Mouse (Mus musculus): ENCODE measurements around the gene Vps13d. TPM values are rescaled to one million over a fixed set of nuclear protein-coding genes. Genes with fewer than 3 reads are reported as not detected.

The Vps13d gene
- polyA plus RNA-seq, 1 experiment from 2014 or later, result 8.8 TPM

DNA sequence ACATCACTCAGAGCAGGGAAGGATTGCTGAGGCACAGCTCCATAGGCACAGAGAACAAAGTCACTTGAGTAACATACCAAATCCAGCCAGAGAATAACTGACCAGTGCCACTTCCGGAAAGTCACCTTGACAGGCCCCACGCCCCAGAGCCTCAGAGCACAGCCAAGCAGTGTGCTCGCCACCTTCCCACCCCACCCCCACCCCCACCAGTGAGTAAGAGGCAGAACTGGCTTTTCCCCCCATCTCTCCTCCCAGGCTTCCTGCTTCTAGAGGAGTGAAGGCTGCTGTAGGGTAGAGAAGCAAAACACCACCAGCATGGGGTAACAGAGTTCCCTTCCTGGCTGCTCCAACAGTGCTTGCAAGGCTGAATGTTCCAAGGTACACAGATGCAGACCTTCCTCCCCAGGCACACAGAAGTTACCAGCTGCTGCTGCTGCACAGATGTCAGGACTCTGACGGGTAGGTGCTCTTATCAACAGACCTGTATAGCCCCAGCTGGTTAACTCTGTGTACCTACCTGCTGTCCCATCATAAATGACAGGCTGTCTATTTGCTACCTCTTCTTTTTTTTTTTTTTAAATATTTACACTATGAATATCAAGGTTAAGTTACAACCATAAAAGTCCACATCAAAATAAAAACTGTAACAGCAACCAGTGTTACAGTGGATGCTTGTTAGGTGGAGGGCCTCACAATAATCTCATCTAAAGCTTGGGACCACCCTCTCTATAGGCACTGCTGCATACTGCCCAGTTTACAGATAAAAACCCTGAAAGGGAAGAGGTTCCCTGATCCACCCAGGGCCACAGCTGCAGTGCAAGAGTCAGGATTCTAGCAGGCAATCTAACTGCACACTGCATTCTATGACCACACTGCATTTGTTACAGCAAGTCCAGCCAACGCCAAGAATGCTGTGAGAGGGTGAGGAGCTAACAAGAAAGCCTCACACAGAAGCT, 47.5 kb downstream of the Vps13d start:
- 73% methylated on average over 5 of the region's 5 CpGs for WGBS
- no peak overlapping the region for H3K27ac ChIP-seq (replicated peaks)
- H3K4me1 ChIP-seq, result no peaks in the 10 kb centered on the region
- H3K4me3 ChIP-seq (replicated peaks), result no peak overlapping the region
- H3K36me3 ChIP-seq, result peaks cover 63% of the 10 kb centered on the region
- no peak overlapping the region for H3K4me2 ChIP-seq (replicated peaks)
- H3K9me3 ChIP-seq (replicated peaks), result no peaks in the 10 kb centered on the region
- no peak for ATAC-seq (ENCODE audit: insufficient number of reproducible peaks, low FRiP score, low TSS enrichment, low read depth)
- H3K9ac ChIP-seq, result no peak overlapping the region
- no peaks in the 10 kb centered on the region for H3K27me3 ChIP-seq

DNA sequence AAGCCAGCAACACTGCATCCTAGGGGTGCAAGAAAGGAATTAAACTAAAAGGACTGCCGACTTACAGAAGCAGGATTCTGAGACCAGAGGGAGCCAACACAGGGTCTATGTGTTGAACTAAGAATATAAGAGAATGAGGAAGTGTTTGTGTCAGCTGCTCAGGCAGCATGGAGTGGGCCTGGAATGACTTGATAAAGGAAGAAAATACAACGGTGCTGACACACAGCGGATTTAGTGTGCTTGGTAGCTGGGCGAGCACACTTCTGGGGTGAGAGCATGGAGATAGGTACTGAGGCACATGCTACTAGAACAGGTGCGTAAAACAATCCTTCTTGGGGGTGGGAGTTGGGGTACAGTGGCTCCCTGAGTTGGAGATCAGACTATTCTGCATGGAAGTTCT, 51.3 kb downstream of the Vps13d start:
- no peak for ATAC-seq (ENCODE audit: insufficient number of reproducible peaks, low FRiP score, low TSS enrichment, low read depth)
- Histone ChIP-seq H3K27ac (replicated peaks) (no peak overlapping the region), H3K9ac (no peak overlapping the region), H3K9me3 (replicated peaks) (no peaks in the 10 kb centered on the region), H3K4me2 (replicated peaks) (no peak overlapping the region), H3K4me3 (replicated peaks) (no peak overlapping the region), H3K27me3 (no peaks in the 10 kb centered on the region), H3K4me1 (no peaks in the 10 kb centered on the region), H3K36me3 (peaks cover 83% of the 10 kb centered on the region)
- WGBS, result 90% methylated on average over 5 of the region's 5 CpGs

DNA sequence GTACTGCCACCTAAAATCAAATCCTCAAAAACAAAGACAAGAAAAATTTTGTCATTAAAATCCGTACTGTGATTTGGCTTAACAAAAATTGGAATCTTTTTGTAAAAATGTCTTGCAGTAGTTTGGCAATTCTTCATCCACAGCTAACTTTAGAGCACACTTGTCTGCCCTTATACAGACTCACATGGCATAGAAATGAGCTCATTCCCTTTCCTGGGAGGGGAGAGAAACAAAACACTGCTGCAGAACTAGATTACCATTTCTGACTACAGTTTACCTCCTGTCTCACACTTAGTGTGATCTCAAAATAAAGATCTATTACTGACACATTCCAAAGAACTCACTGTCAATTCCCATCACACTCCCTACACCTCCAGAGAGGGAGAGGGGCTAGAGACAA, 58.1 kb downstream of the Vps13d start:
- Histone ChIP-seq H3K36me3 (peaks cover 77% of the 10 kb centered on the region), H3K4me2 (replicated peaks) (no peak overlapping the region), H3K9me3 (replicated peaks) (no peaks in the 10 kb centered on the region), H3K27me3 (no peaks in the 10 kb centered on the region), H3K4me3 (replicated peaks) (no peak overlapping the region), H3K4me1 (no peaks in the 10 kb centered on the region), H3K9ac (no peak overlapping the region), H3K27ac (replicated peaks) (no peak overlapping the region)
- 71% methylated on average over 1 of the region's 1 CpGs for WGBS
- ATAC-seq (ENCODE audit: insufficient number of reproducible peaks, low FRiP score, low TSS enrichment, low read depth), result no peak

DNA sequence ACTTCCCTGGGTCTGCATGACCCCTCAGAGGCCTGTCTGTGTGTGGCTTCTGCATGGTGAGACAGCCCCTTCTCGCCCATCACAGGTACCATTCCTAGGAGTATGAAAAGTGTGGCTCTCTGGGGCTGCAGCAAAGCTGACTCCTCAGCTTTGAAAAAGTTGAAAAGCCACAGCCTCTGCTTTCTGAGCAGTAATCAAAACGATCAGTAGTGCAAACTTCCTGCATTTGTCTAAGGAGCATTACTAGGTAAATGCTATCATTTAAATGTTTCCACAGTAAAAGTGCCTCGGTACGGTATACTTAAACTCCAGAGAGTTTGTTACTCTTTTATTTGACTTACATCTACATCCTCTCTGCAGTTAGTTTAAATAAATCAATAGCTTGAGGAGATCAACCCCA, 59.3 kb downstream of the Vps13d start:
- WGBS, result 81% methylated on average over 4 of the region's 4 CpGs
- Histone ChIP-seq H3K9ac (no peak overlapping the region), H3K4me3 (replicated peaks) (no peak overlapping the region), H3K27ac (replicated peaks) (no peak overlapping the region), H3K36me3 (peaks cover 74% of the 10 kb centered on the region), H3K9me3 (replicated peaks) (no peaks in the 10 kb centered on the region), H3K4me1 (no peaks in the 10 kb centered on the region), H3K27me3 (no peaks in the 10 kb centered on the region), H3K4me2 (replicated peaks) (no peak overlapping the region)
- no peak for ATAC-seq (ENCODE audit: insufficient number of reproducible peaks, low FRiP score, low TSS enrichment, low read depth)

DNA sequence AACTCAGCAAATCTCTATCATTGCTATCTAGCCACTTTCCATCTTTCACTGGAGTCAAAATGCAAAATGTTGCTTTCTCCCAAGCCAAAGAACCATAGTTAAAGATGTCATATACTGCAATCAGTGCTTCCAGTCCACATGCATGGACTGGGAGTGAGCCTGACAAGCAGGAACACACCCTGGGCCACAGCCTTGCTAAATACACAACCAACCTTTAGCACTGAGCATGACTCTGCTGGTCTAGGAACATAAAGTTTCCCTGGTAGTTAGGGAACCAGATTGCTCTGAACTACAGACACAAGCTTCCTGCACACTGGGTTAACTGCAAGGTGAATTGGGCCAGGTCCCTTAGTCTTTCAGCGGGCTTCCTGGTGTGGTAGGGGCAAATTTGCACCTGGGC, 64.0 kb downstream of the Vps13d start:
- Histone ChIP-seq H3K9ac (no peak overlapping the region), H3K4me1 (peaks cover 10% of the 10 kb centered on the region), H3K4me2 (replicated peaks) (no peak overlapping the region), H3K9me3 (replicated peaks) (no peaks in the 10 kb centered on the region), H3K4me3 (replicated peaks) (no peak overlapping the region), H3K27ac (replicated peaks) (no peak overlapping the region; the same call in 1 of the 2 replicates), H3K27me3 (no peaks in the 10 kb centered on the region), H3K36me3 (peaks cover 69% of the 10 kb centered on the region)
- 88% methylated on average over 1 of the region's 1 CpGs for WGBS
- no peak for ATAC-seq (ENCODE audit: insufficient number of reproducible peaks, low FRiP score, low TSS enrichment, low read depth)

DNA sequence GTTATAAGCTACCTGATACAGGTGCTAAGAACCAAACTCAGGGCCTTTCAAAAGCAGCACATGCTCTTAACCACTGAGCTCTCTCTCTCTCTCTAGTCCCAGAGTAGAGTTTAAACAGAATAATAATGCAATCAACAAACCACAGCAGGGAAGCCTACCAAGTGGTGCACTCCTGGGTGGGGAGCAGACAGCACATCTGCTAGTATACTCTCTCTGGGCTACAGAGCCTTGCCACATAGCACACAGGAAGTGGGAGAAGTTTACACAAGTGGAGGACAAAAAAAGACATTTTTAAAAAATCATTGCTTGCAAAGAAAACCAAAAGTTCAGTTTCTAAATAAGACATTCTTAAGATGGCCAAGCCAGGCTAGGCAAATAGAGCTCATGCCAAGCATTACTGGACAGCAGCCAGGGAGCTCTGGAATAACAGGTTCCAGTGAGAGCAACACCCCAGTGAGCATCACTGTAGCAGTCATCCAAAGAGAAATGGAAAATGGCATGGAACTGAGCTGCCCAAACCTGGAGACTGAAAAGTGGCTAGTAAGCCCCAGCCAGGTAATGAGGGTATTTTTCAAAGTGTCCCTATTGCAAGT, 64.8 kb downstream of the Vps13d start:
- H3K36me3 ChIP-seq, result peaks cover 63% of the 10 kb centered on the region
- H3K4me1 ChIP-seq, result peaks cover 10% of the 10 kb centered on the region
- no peak overlapping the region for H3K4me2 ChIP-seq (replicated peaks)
- no peaks in the 10 kb centered on the region for H3K9me3 ChIP-seq (replicated peaks)
- H3K27me3 ChIP-seq, result no peaks in the 10 kb centered on the region
- no peak overlapping the region for H3K9ac ChIP-seq
- ATAC-seq (ENCODE audit: insufficient number of reproducible peaks, low FRiP score, low TSS enrichment, low read depth), result peak; percentile 54; the same call in 1 of the 2 replicates
- H3K4me3 ChIP-seq (replicated peaks), result no peak overlapping the region
- H3K27ac ChIP-seq (replicated peaks), result peak overlapping the region; percentile 3; the same call in 1 of the 2 replicates

DNA sequence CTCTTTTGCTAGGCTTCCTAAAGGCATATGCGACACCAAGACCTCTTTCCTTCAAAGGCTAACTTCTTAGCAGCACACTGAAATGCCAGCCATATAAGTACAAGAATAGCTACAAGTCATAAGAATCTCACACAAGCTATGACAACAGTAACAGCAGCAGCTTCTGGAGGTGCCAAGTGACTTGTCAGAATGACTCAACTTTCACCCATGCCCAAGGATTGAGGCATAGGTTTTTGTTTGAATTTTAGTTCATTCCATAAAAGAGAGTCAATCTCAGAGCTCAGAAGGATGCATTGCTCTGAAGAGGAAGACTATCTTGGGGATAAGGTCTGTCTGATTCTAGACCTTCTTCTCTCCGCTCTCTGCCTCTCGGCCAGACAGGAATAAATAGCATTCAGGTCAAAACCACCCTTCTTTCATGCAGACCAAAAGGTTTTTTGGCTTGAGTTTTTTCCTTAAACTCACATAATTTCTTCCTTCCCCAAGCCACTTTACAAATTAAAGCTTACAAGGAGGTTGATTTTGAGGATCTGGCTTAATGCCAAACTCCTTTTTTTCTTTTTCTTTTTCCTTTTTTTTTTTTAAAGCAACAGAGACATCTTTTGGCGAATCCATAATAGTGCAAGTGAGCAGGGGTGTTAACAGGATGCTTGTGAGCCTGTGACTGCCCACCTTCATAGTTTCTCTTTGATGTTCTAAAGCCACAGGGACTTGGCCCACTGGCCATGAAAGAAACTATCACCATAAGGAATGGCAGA, 69.2 kb downstream of the Vps13d start:
- H3K4me1 ChIP-seq, result peaks cover 10% of the 10 kb centered on the region
- peaks cover 54% of the 10 kb centered on the region for H3K36me3 ChIP-seq
- H3K4me3 ChIP-seq (replicated peaks), result no peak overlapping the region
- no peak for ATAC-seq (ENCODE audit: insufficient number of reproducible peaks, low FRiP score, low TSS enrichment, low read depth)
- no peak overlapping the region for H3K4me2 ChIP-seq (replicated peaks)
- H3K9me3 ChIP-seq (replicated peaks), result no peaks in the 10 kb centered on the region
- no peak overlapping the region for H3K9ac ChIP-seq
- H3K27me3 ChIP-seq, result no peaks in the 10 kb centered on the region
- H3K27ac ChIP-seq (replicated peaks), result peak overlapping the region; percentile 12
- WGBS, result 42% methylated on average over 4 of the region's 4 CpGs

DNA sequence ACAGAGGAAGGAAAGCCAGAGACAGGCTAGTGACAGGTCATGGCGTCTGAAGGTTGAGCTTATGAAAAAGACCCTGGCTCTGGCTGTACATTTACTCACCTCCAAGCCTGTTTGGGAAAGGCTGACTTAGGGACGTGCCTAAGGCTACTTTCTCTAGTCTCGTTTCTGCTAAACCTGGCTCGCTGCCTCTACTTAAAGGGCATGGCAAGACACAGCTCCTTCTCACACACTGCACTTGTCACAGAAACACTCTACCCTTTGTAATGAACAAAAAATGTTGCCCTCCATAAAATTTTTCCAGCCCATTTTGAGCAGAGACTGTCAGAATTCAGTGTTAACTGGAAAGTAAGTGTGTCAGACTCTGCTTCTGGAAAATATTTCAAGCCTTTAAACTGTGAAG, 70.4 kb downstream of the Vps13d start:
- peaks cover 63% of the 10 kb centered on the region for H3K36me3 ChIP-seq
- H3K27ac ChIP-seq (replicated peaks), result no peak overlapping the region
- no peak for ATAC-seq (ENCODE audit: insufficient number of reproducible peaks, low FRiP score, low TSS enrichment, low read depth)
- no peaks in the 10 kb centered on the region for H3K27me3 ChIP-seq
- H3K9ac ChIP-seq, result no peak overlapping the region
- H3K4me3 ChIP-seq (replicated peaks), result no peak overlapping the region
- peaks cover 4% of the 10 kb centered on the region; the same call in 1 of the 2 replicates for H3K4me1 ChIP-seq
- WGBS, result 62% methylated on average over 4 of the region's 4 CpGs
- H3K4me2 ChIP-seq (replicated peaks), result no peak overlapping the region
- no peaks in the 10 kb centered on the region for H3K9me3 ChIP-seq (replicated peaks)

DNA sequence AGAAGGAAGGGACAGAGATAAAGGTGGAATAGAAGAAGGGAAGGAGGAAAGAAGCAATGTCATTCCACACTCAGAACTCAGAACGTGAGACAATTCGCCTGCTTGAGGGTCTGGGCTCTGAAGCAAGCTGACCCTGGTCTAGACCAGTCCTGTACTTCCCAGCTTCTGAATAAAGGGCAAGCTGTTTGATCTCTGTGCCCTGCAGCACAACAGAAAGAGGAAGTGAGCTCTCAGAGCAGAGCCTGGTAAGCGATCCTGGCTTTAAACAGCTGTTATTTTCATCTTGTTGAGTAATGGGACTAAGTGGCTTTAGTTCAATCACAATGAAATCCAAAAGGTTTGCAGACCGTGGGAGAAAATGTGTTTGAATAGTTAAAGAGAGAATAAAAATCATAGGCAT, 83.2 kb downstream of the Vps13d start:
- Histone ChIP-seq H3K4me3 (replicated peaks) (no peak overlapping the region), H3K9me3 (replicated peaks) (no peaks in the 10 kb centered on the region), H3K27me3 (no peaks in the 10 kb centered on the region), H3K27ac (replicated peaks) (no peak overlapping the region), H3K4me1 (peaks cover 5% of the 10 kb centered on the region; the same call in 1 of the 2 replicates), H3K9ac (no peak overlapping the region), H3K36me3 (peaks cover 78% of the 10 kb centered on the region), H3K4me2 (replicated peaks) (no peak overlapping the region)
- ATAC-seq (ENCODE audit: insufficient number of reproducible peaks, low FRiP score, low TSS enrichment, low read depth), result no peak
- WGBS, result 28% methylated on average over 4 of the region's 4 CpGs

DNA sequence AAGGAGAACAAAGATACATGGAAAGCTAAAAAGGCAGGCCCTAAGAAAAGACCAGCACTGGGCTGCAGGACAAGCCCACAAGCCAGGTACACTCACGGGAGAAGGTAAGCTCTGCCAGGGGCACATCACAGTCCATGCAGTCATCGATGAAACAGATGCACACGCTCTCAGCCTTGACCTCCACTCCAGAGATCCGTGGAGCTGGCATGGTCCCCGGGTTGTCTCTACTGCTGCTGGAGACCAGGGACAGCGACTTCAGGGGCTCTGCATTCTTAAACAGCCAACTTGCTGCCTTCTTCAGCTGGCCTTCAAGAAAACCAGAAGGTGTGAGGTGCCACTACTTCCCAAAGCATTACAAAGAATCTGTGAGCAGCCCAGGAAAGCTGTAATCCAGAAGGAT, 84.1 kb downstream of the Vps13d start:
- Histone ChIP-seq H3K4me3 (replicated peaks) (no peak overlapping the region), H3K27me3 (no peaks in the 10 kb centered on the region), H3K9me3 (replicated peaks) (no peaks in the 10 kb centered on the region), H3K9ac (no peak overlapping the region), H3K4me1 (peaks cover 7% of the 10 kb centered on the region; the same call in 1 of the 2 replicates), H3K4me2 (replicated peaks) (no peak overlapping the region), H3K36me3 (peaks cover 80% of the 10 kb centered on the region), H3K27ac (replicated peaks) (no peak overlapping the region)
- no peak for ATAC-seq (ENCODE audit: insufficient number of reproducible peaks, low FRiP score, low TSS enrichment, low read depth)
- WGBS, result 81% methylated on average over 6 of the region's 6 CpGs

DNA sequence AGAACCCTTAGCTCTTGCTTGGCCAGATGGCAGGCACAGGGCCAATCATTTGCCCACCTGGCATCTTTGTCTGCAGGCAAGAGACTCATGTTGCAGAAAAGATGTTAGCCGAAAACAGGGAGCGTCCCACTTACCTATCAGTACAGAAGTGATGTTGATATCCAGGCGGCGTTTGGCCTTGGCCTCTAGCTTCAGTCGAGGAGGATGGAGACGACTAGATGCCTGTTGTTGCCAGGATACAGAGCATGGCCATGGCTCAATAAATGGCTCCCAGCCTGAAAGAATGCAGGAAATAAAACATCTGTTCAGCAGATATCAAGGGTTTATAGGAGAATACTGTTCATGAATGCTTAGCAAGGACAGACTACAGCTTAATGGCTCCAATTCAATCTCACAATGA, 88.0 kb downstream of the Vps13d start:
- H3K4me1 ChIP-seq, result peaks cover 17% of the 10 kb centered on the region; the same call in 1 of the 2 replicates
- 70% methylated on average over 6 of the region's 6 CpGs for WGBS
- H3K9me3 ChIP-seq (replicated peaks), result no peaks in the 10 kb centered on the region
- H3K27me3 ChIP-seq, result no peaks in the 10 kb centered on the region
- peaks cover 53% of the 10 kb centered on the region for H3K36me3 ChIP-seq
- no peak overlapping the region for H3K4me2 ChIP-seq (replicated peaks)
- H3K4me3 ChIP-seq (replicated peaks), result no peak overlapping the region
- ATAC-seq (ENCODE audit: insufficient number of reproducible peaks, low FRiP score, low TSS enrichment, low read depth), result no peak
- no peak overlapping the region for H3K9ac ChIP-seq
- H3K27ac ChIP-seq (replicated peaks), result no peak overlapping the region
